Mouse (Mus musculus) large intestine, adult 2 months (tissue): ENCODE results near the gene Lrpprc. TPM values are rescaled to one million over a fixed set of nuclear protein-coding genes. Genes with fewer than 3 reads are reported as not detected.

Source experiments
- DNase-seq: peaks from one replicate; pipeline ENCODE4 v3.0.0-alpha.2; 2012; ENCODE audit warnings: low read depth, low spot score
- WGBS: fragments of 180-500 bp; shearing (Covaris S2); methylation state at CpG from one replicate; pipeline ENCODE4 v1.1.7; 2018; 5-methylcytosine and 5-hydroxymethylcytosine counted together
- polyA plus RNA-seq: library from polyadenylated mRNA; depleted of rRNA; stranded (reverse); fragments of >200 nt; gene quantifications from 2 replicates; pipeline ENCODE4 v1.2.3, GENCODE M21; 2012

Lrpprc gene
- polyA plus RNA-seq, 1 experiment = 8.4 TPM

GRCm38 (mm10) chr17:84728201-84728911, 62.2 kb downstream of the Lrpprc start:
- DNase-seq = no peak
- WGBS = 77% methylated on average over 1 of the region's 1 CpGs

GRCm38 (mm10) chr17:84725163-84725562, 65.4 kb downstream of the Lrpprc start:
- 98% methylated on average over 3 of the region's 3 CpGs for WGBS
- no peak for DNase-seq

- no peak for DNase-seq
- 90% methylated on average over 9 of the region's 9 CpGs for WGBS
Observed at GRCm38 (mm10) chr17:84724028-84724427, 66.6 kb downstream of the Lrpprc start.

GRCm38 (mm10) chr17:84719105-84719504, 71.5 kb downstream of the Lrpprc start:
- DNase-seq = no peak
- 73% methylated on average over 3 of the region's 3 CpGs for WGBS

- no peak for DNase-seq
- 89% methylated on average over 5 of the region's 5 CpGs for WGBS
Observed at GRCm38 (mm10) chr17:84717416-84717815, 73.2 kb downstream of the Lrpprc start.

GRCm38 (mm10) chr17:84716252-84716872, 74.2 kb downstream of the Lrpprc start:
- 89% methylated on average over 16 of the region's 16 CpGs for WGBS
- no peak for DNase-seq

GRCm38 (mm10) chr17:84714930-84715329, 75.7 kb downstream of the Lrpprc start:
- 68% methylated on average over 4 of the region's 4 CpGs for WGBS
- no peak for DNase-seq

- DNase-seq = no peak
- 91% methylated on average over 18 of the region's 18 CpGs for WGBS
Observed at GRCm38 (mm10) chr17:84713563-84714164, 76.9 kb downstream of the Lrpprc start.

GRCm38 (mm10) chr17:84709403-84709851, 81.2 kb downstream of the Lrpprc start:
- WGBS = 32% methylated on average over 17 of the region's 17 CpGs
- no peak for DNase-seq

GRCm38 (mm10) chr17:84708818-84709217, 81.8 kb downstream of the Lrpprc start:
- WGBS = 79% methylated on average over 7 of the region's 7 CpGs
- no peak for DNase-seq

GRCm38 (mm10) chr17:84707407-84707806, 83.2 kb downstream of the Lrpprc start:
- 72% methylated on average over 4 of the region's 4 CpGs for WGBS
- DNase-seq = no peak

- WGBS = 22% methylated on average over 5 of the region's 5 CpGs
- no peak for DNase-seq
Observed at GRCm38 (mm10) chr17:84698727-84699126, 91.9 kb downstream of the Lrpprc start.

- WGBS = 61% methylated on average over 6 of the region's 6 CpGs
- no peak for DNase-seq
Observed at GRCm38 (mm10) chr17:84696537-84696936, 94.1 kb downstream of the Lrpprc start.

GRCm38 (mm10) chr17:84693741-84694140, 96.8 kb downstream of the Lrpprc start:
- 73% methylated on average over 2 of the region's 2 CpGs for WGBS
- no peak for DNase-seq

- WGBS = 76% methylated on average over 5 of the region's 5 CpGs
- DNase-seq = no peak
Observed at GRCm38 (mm10) chr17:84690111-84690510, 100.5 kb downstream of the Lrpprc start.

- no peak for DNase-seq
Observed at GRCm38 (mm10) chr17:84689316-84689715, 101.3 kb downstream of the Lrpprc start.

GRCm38 (mm10) chr17:84688834-84689233, 101.8 kb downstream of the Lrpprc start:
- no peak for DNase-seq
- WGBS = 73% methylated on average over 11 of the region's 11 CpGs

More at GRCm38 (mm10) chr17:84689316-84689715, 101.3 kb downstream of the Lrpprc start:
- WGBS = 27% methylated on average over 5 of the region's 5 CpGs

GRCm38 (mm10) chr17:84687994-84688393, 102.6 kb downstream of the Lrpprc start:
- DNase-seq = no peak
- WGBS = 60% methylated on average over 5 of the region's 5 CpGs

- WGBS = 84% methylated on average over 4 of the region's 4 CpGs
- DNase-seq = no peak
Observed at GRCm38 (mm10) chr17:84685286-84685685, 105.3 kb downstream of the Lrpprc start.

- DNase-seq = no peak
- WGBS = 65% methylated on average over 6 of the region's 6 CpGs
Observed at GRCm38 (mm10) chr17:84684284-84684683, 106.3 kb downstream of the Lrpprc start.
